Mouse (Mus musculus) effector memory CD4-positive, alpha-beta T cell, adult 7 months (primary cell): ENCODE measurements around the gene C1qtnf1. TPM values are rescaled to one million over a fixed set of nuclear protein-coding genes. Genes with fewer than 3 reads are reported as not detected.

Experiments used
- polyA plus RNA-seq: library from polyadenylated mRNA; unstranded; fragments of 100-300 nt; shearing (Covaris generic); gene quantifications from one replicate; pipeline ENCODE4 v1.2.1, GENCODE M21; 2017

C1qtnf1 gene
- polyA plus RNA-seq: not detected

GRCm38 (mm10) chr11:118427986-118428385 is at the start of gene C1qtnf1:
C1qtnf1 (plus strand) TSS chr11:118428203.

DNA sequence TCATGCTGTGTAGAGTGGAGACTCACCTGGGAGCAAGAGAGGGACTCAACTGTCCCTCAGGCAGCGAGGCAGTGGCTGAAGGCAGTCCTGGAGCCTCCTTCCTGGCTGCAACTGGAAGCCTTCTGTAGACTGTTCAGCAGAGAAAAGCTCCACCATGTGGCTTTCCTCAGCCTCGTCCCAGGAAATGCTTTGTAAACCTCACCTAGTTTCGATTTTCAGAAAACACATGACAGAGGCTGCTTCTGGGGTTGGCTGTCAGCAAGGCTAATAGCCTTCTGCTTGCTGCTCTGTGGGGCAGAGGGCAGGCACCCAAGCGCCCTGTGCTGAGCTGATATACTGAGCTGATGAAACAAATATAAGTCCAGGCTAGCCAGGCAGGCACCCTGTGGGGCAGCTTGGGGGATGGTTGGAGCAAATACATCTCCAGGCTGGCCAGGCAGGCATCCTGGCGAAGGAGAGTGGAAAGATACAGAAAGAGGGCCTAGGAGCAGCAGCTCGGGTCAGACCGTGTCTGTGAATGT is 26.2 kb upstream of the C1qtnf1 start, which contains the start of gene Lgals3bp:
Gene Lgals3bp, minus strand, starts transcription at position 333 of the 521 bp plus-strand sequence.

GRCm38 (mm10) chr11:118418834-118419504 is 9.0 kb upstream of the C1qtnf1 start, which contains the start of gene Cant1:
Cant1 (minus strand) TSS chr11:118419086.

GRCm38 (mm10) chr11:118476396-118477373 is 48.7 kb downstream of the C1qtnf1 start, which contains the start of gene Engase:
Engase (plus strand) TSS chr11:118476829.

Other genes starting within 250 kb of the C1qtnf1 start
- 209 TPM for gene Cyth1, start 179.6 kb upstream of the C1qtnf1 start, polyA plus RNA-seq
- 58.1 TPM for gene Usp36, start 138.0 kb upstream of the C1qtnf1 start, polyA plus RNA-seq
- not detected for gene Cep295nl, start 85.7 kb upstream of the C1qtnf1 start, polyA plus RNA-seq
- 12.6 TPM for gene Timp2, start 72.5 kb upstream of the C1qtnf1 start, polyA plus RNA-seq
- 83.4 TPM for gene Lgals3bp, start 26.1 kb upstream of the C1qtnf1 start, polyA plus RNA-seq
- 44.2 TPM for gene Cant1, start 9.1 kb upstream of the C1qtnf1 start, polyA plus RNA-seq
- gene Engase, start 48.6 kb downstream of the C1qtnf1 start, polyA plus RNA-seq: 8.0 TPM